Mouse (Mus musculus): ENCODE results near the gene Wnt6. TPM values are rescaled to one million over a fixed set of nuclear protein-coding genes. Genes with fewer than 3 reads are reported as not detected.
A peak's percentile ranks its signal among the peaks of the same experiment; 100 is the strongest.

Gene Wnt6
- total and polyA plus RNA-seq, 2 experiments from 2014 or later: 6.6 to 8.4 TPM

DNA sequence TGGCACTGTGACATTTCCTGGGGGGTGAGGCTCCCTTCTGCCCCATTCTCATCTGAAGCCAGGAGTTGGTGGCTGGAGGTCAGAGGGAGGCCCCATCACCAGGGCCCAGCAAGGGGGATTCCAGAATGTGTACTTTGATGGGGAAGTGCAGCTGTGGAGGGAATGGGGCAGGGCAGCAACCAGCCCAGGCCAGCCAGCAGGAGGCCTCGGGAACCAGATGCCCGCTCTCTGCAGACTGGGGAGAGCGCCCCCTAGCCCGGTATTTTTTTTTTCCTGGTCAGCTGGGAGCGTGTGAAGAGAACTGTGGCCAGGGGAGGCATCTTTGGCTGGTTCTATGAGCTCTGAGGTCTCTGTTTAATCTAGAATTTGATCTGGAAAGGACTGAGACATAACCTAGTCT lies 4.1 kb downstream of the Wnt6 start:
- DNase-seq (ENCODE audit: low spot score): no peak
- ATAC-seq (ENCODE audit: low FRiP score): no peak

GRCm38 (mm10) chr1:74778934-74779486 lies 7.3 kb downstream of the Wnt6 start:
- no peak for TF ChIP-seq CTCF (IDR thresholded peaks at IDR 0.05)

More for the DNA sequence above, 4.1 kb downstream of the Wnt6 start:
- H3K4me2 ChIP-seq (ENCODE audit: low read depth, low read length, poor library complexity, severe bottlenecking): no peak overlapping the region
- no peak overlapping the region for H3K27ac ChIP-seq (ENCODE audit: low read depth, low read length)
- H3K36me3 ChIP-seq (ENCODE audit: insufficient read depth, low read length): no peaks in the 10 kb centered on the region
- no peaks in the 10 kb centered on the region for H3K9me3 ChIP-seq (ENCODE audit: low read length)
- WGBS: 21% methylated on average over 5 of the region's 5 CpGs
- H3K4me1 ChIP-seq (ENCODE audit: insufficient read depth, low read length): 0 out of 2 replicates have a peak, but pooled peaks cover 3% of the 10 kb centered on the region
- peaks cover 49% of the 10 kb centered on the region for H3K27me3 ChIP-seq (ENCODE audit: insufficient read depth, low read length)
- H3K4me3 ChIP-seq (ENCODE audit: low read depth, low read length): no peak overlapping the region
- peak; percentile 49 for TF ChIP-seq CTCF (IDR thresholded peaks at IDR 0.05)
- H3K9ac ChIP-seq (replicated peaks; ENCODE audit: low read length, poor library complexity, severe bottlenecking): no peak overlapping the region

GRCm38 (mm10) chr1:74782045-74782444 lies 10.4 kb downstream of the Wnt6 start:
- Histone ChIP-seq H3K27me3 (ENCODE audit: insufficient read depth, low read length) (peaks cover 66% of the 10 kb centered on the region), H3K9ac (replicated peaks; ENCODE audit: low read length, poor library complexity, severe bottlenecking) (no peak overlapping the region), H3K36me3 (ENCODE audit: insufficient read depth, low read length) (no peaks in the 10 kb centered on the region), H3K4me3 (ENCODE audit: low read depth, low read length) (no peak overlapping the region), H3K4me1 (ENCODE audit: insufficient read depth, low read length) (peaks cover 3% of the 10 kb centered on the region; the same call in 1 of the 2 replicates), H3K4me2 (ENCODE audit: low read depth, low read length, poor library complexity, severe bottlenecking) (no peak overlapping the region), H3K9me3 (ENCODE audit: low read length) (no peaks in the 10 kb centered on the region), H3K27ac (ENCODE audit: low read depth, low read length) (no peak overlapping the region)
- 21% methylated on average over 14 of the region's 14 CpGs for WGBS
- TF ChIP-seq CTCF (IDR thresholded peaks at IDR 0.05): no peak
- DNase-seq (ENCODE audit: low spot score): no peak
- ATAC-seq (ENCODE audit: low FRiP score): no peak

More at GRCm38 (mm10) chr1:74778934-74779486, 7.3 kb downstream of the Wnt6 start:
- Histone ChIP-seq H3K9me3 (ENCODE audit: low read length) (no peaks in the 10 kb centered on the region), H3K9ac (replicated peaks; ENCODE audit: low read length, poor library complexity, severe bottlenecking) (no peak overlapping the region), H3K36me3 (ENCODE audit: insufficient read depth, low read length) (no peaks in the 10 kb centered on the region), H3K4me2 (ENCODE audit: low read depth, low read length, poor library complexity, severe bottlenecking) (no peak overlapping the region), H3K27me3 (ENCODE audit: insufficient read depth, low read length) (peaks cover 49% of the 10 kb centered on the region), H3K4me3 (ENCODE audit: low read depth, low read length) (no peak overlapping the region), H3K27ac (ENCODE audit: low read depth, low read length) (no peak overlapping the region), H3K4me1 (ENCODE audit: insufficient read depth, low read length) (peaks cover 3% of the 10 kb centered on the region; the same call in 1 of the 2 replicates)
- 34% methylated on average over 3 of the region's 3 CpGs for WGBS
- no peak for ATAC-seq (ENCODE audit: low FRiP score)
- DNase-seq (ENCODE audit: low spot score): no peak

DNA sequence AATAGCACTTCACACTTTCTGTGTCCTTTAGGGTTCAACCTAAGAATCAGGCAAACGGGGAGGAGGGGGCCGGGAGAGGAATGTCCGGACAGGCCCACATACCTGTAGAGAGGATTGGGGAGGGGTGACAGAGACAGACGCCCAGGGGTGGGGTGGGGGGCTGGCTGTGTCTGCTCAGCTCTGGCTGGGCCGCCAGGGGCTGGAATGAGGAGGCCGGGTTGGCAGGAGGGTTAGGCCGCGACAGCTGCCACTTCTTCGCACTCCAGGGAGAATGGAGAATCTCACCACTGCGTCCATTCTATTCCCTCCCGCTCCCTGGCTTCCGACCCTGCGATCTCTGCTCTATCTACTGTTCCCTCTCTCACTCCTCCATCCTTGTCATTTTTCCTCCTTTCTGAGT lies 11.9 kb downstream of the Wnt6 start:
- Histone ChIP-seq H3K4me2 (ENCODE audit: low read depth, low read length, poor library complexity, severe bottlenecking) (peak overlapping the region; percentile 63), H3K9me3 (ENCODE audit: low read length) (no peaks in the 10 kb centered on the region), H3K27me3 (ENCODE audit: insufficient read depth, low read length) (peaks cover 68% of the 10 kb centered on the region), H3K36me3 (ENCODE audit: insufficient read depth, low read length) (no peaks in the 10 kb centered on the region), H3K4me3 (ENCODE audit: low read depth, low read length) (peak overlapping the region; percentile 37), H3K4me1 (ENCODE audit: insufficient read depth, low read length) (peaks cover 3% of the 10 kb centered on the region; the same call in 1 of the 2 replicates), H3K9ac (replicated peaks; ENCODE audit: low read length, poor library complexity, severe bottlenecking) (no peak overlapping the region), H3K27ac (ENCODE audit: low read depth, low read length) (no peak overlapping the region)
- DNase-seq (ENCODE audit: low spot score) (no peak), ATAC-seq (ENCODE audit: low FRiP score) (no peak)
- TF ChIP-seq CTCF (IDR thresholded peaks at IDR 0.05): no peak
- WGBS: 3% methylated on average over 12 of the region's 13 CpGs

GRCm38 (mm10) chr1:74784041-74784759 lies 12.5 kb downstream of the Wnt6 start:
- WGBS: 1% methylated on average over 67 of the region's 67 CpGs
- H3K4me3 ChIP-seq (ENCODE audit: low read depth, low read length): peak overlapping the region; percentile 37
- no peak overlapping the region for H3K9ac ChIP-seq (replicated peaks; ENCODE audit: low read length, poor library complexity, severe bottlenecking)
- H3K4me2 ChIP-seq (ENCODE audit: low read depth, low read length, poor library complexity, severe bottlenecking): peak overlapping the region; percentile 63
- H3K27me3 ChIP-seq (ENCODE audit: insufficient read depth, low read length): peaks cover 65% of the 10 kb centered on the region
- peak; percentile 68 for TF ChIP-seq CTCF (IDR thresholded peaks at IDR 0.05)
- DNase-seq (ENCODE audit: low spot score): peak; percentile 60
- ATAC-seq (ENCODE audit: low FRiP score): no peak
- H3K27ac ChIP-seq (ENCODE audit: low read depth, low read length): no peak overlapping the region
- H3K9me3 ChIP-seq (ENCODE audit: low read length): no peaks in the 10 kb centered on the region
- H3K4me1 ChIP-seq (ENCODE audit: insufficient read depth, low read length): peaks cover 3% of the 10 kb centered on the region; the same call in 1 of the 2 replicates
- H3K36me3 ChIP-seq (ENCODE audit: insufficient read depth, low read length): no peaks in the 10 kb centered on the region

- Histone ChIP-seq H3K27ac (ENCODE audit: low read depth, low read length) (no peak overlapping the region), H3K36me3 (ENCODE audit: insufficient read depth, low read length) (no peaks in the 10 kb centered on the region), H3K27me3 (ENCODE audit: insufficient read depth, low read length) (peaks cover 63% of the 10 kb centered on the region), H3K4me2 (ENCODE audit: low read depth, low read length, poor library complexity, severe bottlenecking) (no peak overlapping the region), H3K4me3 (ENCODE audit: low read depth, low read length) (no peak overlapping the region), H3K9me3 (ENCODE audit: low read length) (no peaks in the 10 kb centered on the region), H3K9ac (replicated peaks; ENCODE audit: low read length, poor library complexity, severe bottlenecking) (no peak overlapping the region), H3K4me1 (ENCODE audit: insufficient read depth, low read length) (peaks cover 15% of the 10 kb centered on the region; the same call in 1 of the 2 replicates)
- TF ChIP-seq CTCF (IDR thresholded peaks at IDR 0.05): peak; percentile 90
- ATAC-seq (ENCODE audit: low FRiP score) (0 out of 2 replicates have a peak, but pooled peaks have one; percentile 5), DNase-seq (ENCODE audit: low spot score) (peak; percentile 83)
- WGBS: 6% methylated on average over 7 of the region's 7 CpGs
Observed at GRCm38 (mm10) chr1:74787846-74788245, 16.2 kb downstream of the Wnt6 start.
